Mouse (Mus musculus) midbrain, embryonic 11.5 days (tissue): ENCODE results near the gene Areg. TPM values are rescaled to one million over a fixed set of nuclear protein-coding genes. Genes with fewer than 3 reads are reported as not detected.

Experiments
- ATAC-seq: fragments of 200-750 bp; cut with Nextera tagmentation; 2 replicates; pipeline ENCODE4 v1.8.0; 2017; ENCODE audit warnings: moderate TSS enrichment, moderate library complexity; ENCODE audit not compliant: low FRiP score
- DNase-seq: peaks from one replicate; pipeline ENCODE4 v3.0.0; 2015; ENCODE audit warnings: low spot score; ENCODE audit errors: missing footprints
- H3K27ac ChIP-seq: fragments of 300-500 bp; sonication (generic); 2 replicates; pipeline ENCODE4 v1.5.1; 2014; ENCODE audit warnings: low read depth, low read length
- H3K27me3 ChIP-seq: fragments of 300-500 bp; sonication (generic); 2 replicates; pipeline ENCODE4 v1.6.1; 2014; ENCODE audit warnings: mild to moderate bottlenecking, low read length, moderate library complexity, mixed read lengths; ENCODE audit not compliant: control insufficient read depth, insufficient read depth
- H3K36me3 ChIP-seq: fragments of 300-500 bp; sonication (generic); 2 replicates; pipeline ENCODE4 v1.6.1; 2014; ENCODE audit warnings: mild to moderate bottlenecking, low read length, moderate library complexity, mixed read lengths; ENCODE audit not compliant: control insufficient read depth, insufficient read depth
- H3K4me1 ChIP-seq: fragments of 300-500 bp; sonication (generic); 2 replicates; pipeline ENCODE4 v1.6.1; 2014; ENCODE audit warnings: low read length; ENCODE audit not compliant: control insufficient read depth, insufficient read depth
- H3K4me2 ChIP-seq: fragments of 300-500 bp; sonication (generic); 2 replicates; pipeline ENCODE4 v1.6.1; 2014; ENCODE audit warnings: mild to moderate bottlenecking, moderate library complexity
- H3K4me3 ChIP-seq: fragments of 300-500 bp; sonication (generic); 2 replicates; pipeline ENCODE4 v1.5.1; 2014; ENCODE audit warnings: low read depth, low read length
- H3K9ac ChIP-seq: fragments of 300-500 bp; sonication (generic); 2 replicates; pipeline ENCODE4 v1.6.1; 2014; ENCODE audit warnings: low read length
- H3K9me3 ChIP-seq: fragments of 300-500 bp; sonication (generic); 2 replicates; pipeline ENCODE4 v1.6.1; 2016; ENCODE audit warnings: low read length; ENCODE audit not compliant: control insufficient read depth
- WGBS: fragments of 180-500 bp; shearing (Covaris S2); extraction: QIAGEN DNeasy Blood & Tissue Kit; methylation state at CpG from one replicate; pipeline ENCODE4 v1.1.7; 2014; 5-methylcytosine and 5-hydroxymethylcytosine counted together
- polyA plus RNA-seq: library from polyadenylated mRNA; unstranded; fragments of >200 nt; fragmentation: Nextera tagmentation; extraction: Ambion mirVana; gene quantifications from 2 replicates; pipeline ENCODE4 v1.2.1, GENCODE M21; 2014

Gene Areg
- polyA plus RNA-seq, 1 experiment from 2014 or later = not detected

GRCm38 (mm10) chr5:91147001-91147400 lies 7.6 kb downstream of the Areg start:
- Histone ChIP-seq H3K27me3 (no peaks in the 10 kb centered on the region), H3K9me3 (no peaks in the 10 kb centered on the region; the same call in 1 of the 2 replicates), H3K9ac (no peak overlapping the region), H3K4me2 (no peak overlapping the region), H3K4me1 (no peaks in the 10 kb centered on the region), H3K36me3 (no peaks in the 10 kb centered on the region), H3K27ac (no peak overlapping the region), H3K4me3 (no peak overlapping the region)
- ATAC-seq (no peak), DNase-seq (no peak)
- 80% methylated on average over 1 of the region's 1 CpGs for WGBS

- Histone ChIP-seq H3K36me3 (no peaks in the 10 kb centered on the region), H3K27ac (no peak overlapping the region), H3K9ac (no peak overlapping the region), H3K9me3 (no peaks in the 10 kb centered on the region; the same call in 1 of the 2 replicates), H3K4me1 (no peaks in the 10 kb centered on the region), H3K4me3 (no peak overlapping the region), H3K27me3 (no peaks in the 10 kb centered on the region), H3K4me2 (no peak overlapping the region)
- ATAC-seq (no peak), DNase-seq (no peak)
- WGBS = 87% methylated on average over 2 of the region's 2 CpGs
These were observed 8.7 kb downstream of the Areg start for GRCm38 (mm10) chr5:91148054-91148453.

- DNase-seq = no peak
- H3K9me3 ChIP-seq = no peaks in the 10 kb centered on the region
- no peaks in the 10 kb centered on the region for H3K4me1 ChIP-seq
- H3K9ac ChIP-seq = no peak overlapping the region
- WGBS = 87% methylated on average over 8 of the region's 8 CpGs
- H3K27me3 ChIP-seq = no peaks in the 10 kb centered on the region
- no peak overlapping the region for H3K4me2 ChIP-seq
- ATAC-seq = no peak
- no peak overlapping the region for H3K4me3 ChIP-seq
- no peak overlapping the region for H3K27ac ChIP-seq
- H3K36me3 ChIP-seq = no peaks in the 10 kb centered on the region
These were observed 17.3 kb downstream of the Areg start for GRCm38 (mm10) chr5:91156677-91157076.

GRCm38 (mm10) chr5:91157169-91157568 lies 17.8 kb downstream of the Areg start:
- WGBS = 64% methylated on average over 3 of the region's 3 CpGs
- no peak overlapping the region for H3K4me3 ChIP-seq
- no peak overlapping the region for H3K27ac ChIP-seq
- DNase-seq (no peak), ATAC-seq (no peak)
- no peaks in the 10 kb centered on the region for H3K36me3 ChIP-seq
- H3K27me3 ChIP-seq = no peaks in the 10 kb centered on the region
- H3K9ac ChIP-seq = no peak overlapping the region
- no peaks in the 10 kb centered on the region for H3K4me1 ChIP-seq
- no peaks in the 10 kb centered on the region for H3K9me3 ChIP-seq
- H3K4me2 ChIP-seq = no peak overlapping the region

GRCm38 (mm10) chr5:91162787-91163186 lies 23.4 kb downstream of the Areg start:
- H3K36me3 ChIP-seq = no peaks in the 10 kb centered on the region
- no peak overlapping the region for H3K9ac ChIP-seq
- H3K4me2 ChIP-seq = no peak overlapping the region
- H3K9me3 ChIP-seq = no peaks in the 10 kb centered on the region
- H3K27me3 ChIP-seq = no peaks in the 10 kb centered on the region
- H3K4me1 ChIP-seq = no peaks in the 10 kb centered on the region
- no peak overlapping the region for H3K4me3 ChIP-seq
- H3K27ac ChIP-seq = no peak overlapping the region
- 81% methylated on average over 4 of the region's 4 CpGs for WGBS
- ATAC-seq (no peak), DNase-seq (no peak)

- H3K4me2 ChIP-seq = no peak overlapping the region
- no peak overlapping the region for H3K4me3 ChIP-seq
- WGBS = 91% methylated on average over 5 of the region's 5 CpGs
- no peak for DNase-seq
- H3K27me3 ChIP-seq = no peaks in the 10 kb centered on the region
- H3K9me3 ChIP-seq = no peaks in the 10 kb centered on the region
- no peak overlapping the region for H3K9ac ChIP-seq
- H3K36me3 ChIP-seq = no peaks in the 10 kb centered on the region
- no peak overlapping the region for H3K27ac ChIP-seq
- ATAC-seq = no peak
- no peaks in the 10 kb centered on the region for H3K4me1 ChIP-seq
These were observed 27.2 kb downstream of the Areg start for GRCm38 (mm10) chr5:91166601-91167000.

GRCm38 (mm10) chr5:91176397-91176796 lies 37.0 kb downstream of the Areg start:
- DNase-seq = no peak
- Histone ChIP-seq H3K27me3 (no peaks in the 10 kb centered on the region), H3K4me3 (no peak overlapping the region), H3K9ac (no peak overlapping the region), H3K27ac (no peak overlapping the region), H3K9me3 (no peaks in the 10 kb centered on the region), H3K4me1 (no peaks in the 10 kb centered on the region), H3K4me2 (no peak overlapping the region), H3K36me3 (no peaks in the 10 kb centered on the region)
- no peak for ATAC-seq

- Histone ChIP-seq H3K4me2 (no peak overlapping the region), H3K4me1 (no peaks in the 10 kb centered on the region), H3K27me3 (no peaks in the 10 kb centered on the region), H3K36me3 (no peaks in the 10 kb centered on the region), H3K27ac (no peak overlapping the region), H3K9ac (no peak overlapping the region), H3K9me3 (no peaks in the 10 kb centered on the region), H3K4me3 (no peak overlapping the region)
- ATAC-seq (no peak), DNase-seq (no peak)
- 72% methylated on average over 3 of the region's 3 CpGs for WGBS
These were observed 55.2 kb downstream of the Areg start for GRCm38 (mm10) chr5:91194572-91194971.
